Comparison of ENCODE assay signal across 19 mouse cellular contexts in the genomic region with DNA sequence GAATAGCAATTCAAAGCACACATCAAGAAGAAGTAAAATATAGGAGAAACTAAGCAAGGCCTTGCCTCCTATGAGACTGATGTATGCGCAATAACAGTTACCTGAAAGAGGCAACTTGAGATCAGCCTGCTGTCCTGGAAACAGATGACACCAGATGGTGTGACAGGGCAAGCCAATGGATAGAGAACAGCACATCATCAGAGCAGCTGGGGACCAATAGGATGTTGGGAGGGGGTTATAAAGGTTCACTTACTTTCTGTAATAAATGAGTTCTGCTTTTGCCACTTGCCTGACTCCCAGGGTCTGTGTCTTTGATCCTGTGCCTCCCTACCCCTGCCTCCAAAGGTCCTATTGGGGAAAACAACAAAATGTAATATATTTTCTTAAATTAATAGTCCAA.
DNase-seq lines count a peak whose midpoint lies in the region; ATAC-seq lines count a peak whose summit lies in the region.
"Had no signal": no experiment of that assay in that cellular context is flagged by ENCODE, and none has a peak within 500 bp of the region (broad histone marks: within the 10 kb centered on the region; RNA-seq: fewer than 3 reads in every experiment).

No protein-coding gene starts in this region.

- H3K9ac ChIP-seq in neural tube, embryonic 11.5 days (ENCODE audit: low read length) = no peak overlapping the region
- H3K9ac ChIP-seq: intestine, embryonic 15.5 days; neural tube, embryonic 15.5 days had no signal

- DNase-seq in neural tube, embryonic 11.5 days (ENCODE audit: low spot score) = no peak
- no peak for DNase-seq in neural tube, embryonic 10.5 days (ENCODE audit: extremely low spot score, low spot score)
- DNase-seq in ES-CJ7 (ENCODE audit: low read depth, low spot score) = peak; percentile 35
- DNase-seq in right cerebral cortex, adult 18-20 months = no peak
- no peak for DNase-seq in layer of hippocampus, adult 11-12 months (ENCODE audit: low spot score)
- DNase-seq in heart, adult 9 months (ENCODE audit: low spot score in 2 of 2) = no peak
- DNase-seq: adrenal gland, postnatal 10 days; cerebellum, adult 9-10 months; gastrocnemius, postnatal 25 days; heart, postnatal 36 days; lung, adult 2 months; lung, postnatal 4 days had no signal

- H3K36me3 ChIP-seq in neural tube, embryonic 11.5 days (ENCODE audit: control insufficient read depth, insufficient read depth, low read length) = no peaks in the 10 kb centered on the region
- H3K36me3 ChIP-seq: embryonic facial prominence, embryonic 10.5 days; intestine, embryonic 15.5 days; neural tube, embryonic 15.5 days had no signal

- H3K27me3 ChIP-seq in neural tube, embryonic 11.5 days (ENCODE audit: control insufficient read depth, insufficient read depth, low read length) = no peaks in the 10 kb centered on the region
- H3K27me3 ChIP-seq: intestine, embryonic 15.5 days; neural tube, embryonic 15.5 days had no signal

- 96% methylated on average over 1 of the region's 1 CpGs for WGBS in neural tube, embryonic 11.5 days

- 0 out of 2 replicates have a peak, but pooled peaks have one; percentile 33 for ATAC-seq in neural tube, embryonic 11.5 days (ENCODE audit: insufficient read depth, low FRiP score, low TSS enrichment)
- peak; percentile 37 to 53; a peak in 2 of 4 replicates for ATAC-seq in hematopoietic stem cell, adult 5-6 weeks (replicated peaks in 1 of 2; ENCODE audit: insufficient read depth in 1 of 2, low FRiP score in 2 of 2, low TSS enrichment in 1 of 2, low read depth in 1 of 2, poor library complexity in 2 of 2, severe bottlenecking in 2 of 2)
- ATAC-seq: intestine, embryonic 15.5 days had no signal

- H3K4me1 ChIP-seq in neural tube, embryonic 11.5 days (ENCODE audit: control insufficient read depth, insufficient read depth, low read length) = no peaks in the 10 kb centered on the region
- H3K4me1 ChIP-seq: embryonic facial prominence, embryonic 10.5 days; intestine, embryonic 15.5 days; neural tube, embryonic 15.5 days had no signal

- H3K9me3 ChIP-seq in neural tube, embryonic 11.5 days (ENCODE audit: control insufficient read depth, low read length) = no peaks in the 10 kb centered on the region
- H3K9me3 ChIP-seq: embryonic facial prominence, embryonic 10.5 days; intestine, embryonic 15.5 days; neural tube, embryonic 15.5 days had no signal

- no peak overlapping the region for H3K4me2 ChIP-seq in neural tube, embryonic 11.5 days (ENCODE audit: low read depth)
- H3K4me2 ChIP-seq: heart, embryonic 11.5 days; intestine, embryonic 15.5 days; neural tube, embryonic 15.5 days had no signal

- no peak overlapping the region for H3K27ac ChIP-seq in neural tube, embryonic 11.5 days (ENCODE audit: low read depth, low read length)
- H3K27ac ChIP-seq: embryonic facial prominence, embryonic 10.5 days; intestine, embryonic 15.5 days; kidney, postnatal 0 days; neural tube, embryonic 15.5 days had no signal

- no peak overlapping the region for H3K4me3 ChIP-seq in neural tube, embryonic 11.5 days (ENCODE audit: low read depth, low read length)
- H3K4me3 ChIP-seq: embryonic facial prominence, embryonic 10.5 days; erythroblast, embryonic 14.5 days; intestine, embryonic 15.5 days; neural tube, embryonic 15.5 days had no signal
